Mouse (Mus musculus): ENCODE results near the gene B3gntl1.

DNA sequence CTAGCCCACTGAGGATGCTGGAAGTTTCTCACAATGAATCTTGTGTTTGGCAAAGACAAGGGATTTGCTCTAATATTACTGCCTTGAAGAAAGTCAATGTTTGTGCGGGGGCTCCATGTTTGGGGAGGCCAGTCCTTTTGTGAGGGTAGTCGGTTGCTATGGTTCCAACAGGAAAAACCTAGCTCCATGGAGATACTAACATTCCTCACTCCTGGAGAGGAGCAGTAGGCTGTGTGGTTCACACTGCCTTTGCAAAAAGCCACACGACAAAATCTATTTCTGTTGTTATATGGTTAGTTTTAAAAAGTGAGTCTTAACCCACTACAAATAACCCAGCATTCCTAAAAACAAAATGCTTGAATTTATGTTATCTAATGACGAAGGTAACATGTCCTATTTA is 19.3 kb downstream of the B3gntl1 start:
- TF ChIP-seq EP300 (IDR thresholded peaks at IDR 0.05; ENCODE audit: insufficient read depth, low read depth, low read length) = no peak
- no peak for TF ChIP-seq POLR2A (IDR thresholded peaks at IDR 0.05; ENCODE audit: insufficient read depth, low read length)

Data from ES-Bruce4 (cell line).